Mouse (Mus musculus): ENCODE results near the gene Qser1. TPM values are rescaled to one million over a fixed set of nuclear protein-coding genes. Genes with fewer than 3 reads are reported as not detected.

The Qser1 gene
- polyA plus RNA-seq, 1 experiment from 2014 or later, result 7.2 TPM

- 31% methylated on average over 5 of the region's 5 CpGs for WGBS
- H3K27ac ChIP-seq (ENCODE audit: low read length), result no peak overlapping the region
- H3K4me3 ChIP-seq (replicated peaks; ENCODE audit: low read length), result no peak overlapping the region
- H3K4me1 ChIP-seq (ENCODE audit: control insufficient read depth, insufficient read depth, low read length), result peaks cover 3% of the 10 kb centered on the region; the same call in 1 of the 2 replicates
- no peak overlapping the region for H3K9ac ChIP-seq (ENCODE audit: low read length)
- no peak for ATAC-seq (ENCODE audit: insufficient read depth, low FRiP score)
- no peak overlapping the region for H3K4me2 ChIP-seq (ENCODE audit: low read depth, low read length)
- no peaks in the 10 kb centered on the region for H3K9me3 ChIP-seq (replicated peaks; ENCODE audit: control insufficient read depth, low read length)
- H3K36me3 ChIP-seq (ENCODE audit: control insufficient read depth, insufficient read depth, low read length), result no peaks in the 10 kb centered on the region
- no peaks in the 10 kb centered on the region for H3K27me3 ChIP-seq (ENCODE audit: control insufficient read depth, insufficient read depth, low read length)
These were observed 35.1 kb upstream of the Qser1 start for GRCm38 (mm10) chr2:104851686-104852085.

- ATAC-seq (ENCODE audit: insufficient read depth, low FRiP score), result no peak
- peak overlapping the region; percentile 78 for H3K9ac ChIP-seq (ENCODE audit: low read length)
- H3K9me3 ChIP-seq (replicated peaks; ENCODE audit: control insufficient read depth, low read length), result no peaks in the 10 kb centered on the region
- H3K4me3 ChIP-seq (replicated peaks; ENCODE audit: low read length), result peak overlapping the region; percentile 62
- 58% methylated on average over 3 of the region's 3 CpGs for WGBS
- no peak overlapping the region for H3K27ac ChIP-seq (ENCODE audit: low read length)
- H3K4me1 ChIP-seq (ENCODE audit: control insufficient read depth, insufficient read depth, low read length), result peaks cover 3% of the 10 kb centered on the region; the same call in 1 of the 2 replicates
- H3K27me3 ChIP-seq (ENCODE audit: control insufficient read depth, insufficient read depth, low read length), result no peaks in the 10 kb centered on the region
- peak overlapping the region; percentile 97 for H3K4me2 ChIP-seq (ENCODE audit: low read depth, low read length)
- H3K36me3 ChIP-seq (ENCODE audit: control insufficient read depth, insufficient read depth, low read length), result no peaks in the 10 kb centered on the region
These were observed 33.4 kb upstream of the Qser1 start for GRCm38 (mm10) chr2:104849991-104850359.

GRCm38 (mm10) chr2:104849276-104849990 is 32.9 kb upstream of the Qser1 start, which contains the start of gene Prrg4:
Prrg4 (minus strand) TSS chr2:104849876.
- no peaks in the 10 kb centered on the region for H3K27me3 ChIP-seq (ENCODE audit: control insufficient read depth, insufficient read depth, low read length)
- H3K4me2 ChIP-seq (ENCODE audit: low read depth, low read length), result peak within 1 kb of the TSS; percentile 97
- H3K36me3 ChIP-seq (ENCODE audit: control insufficient read depth, insufficient read depth, low read length), result no peaks in the 10 kb centered on the region
- peak; percentile 89 for ATAC-seq (ENCODE audit: insufficient read depth, low FRiP score)
- H3K27ac ChIP-seq (ENCODE audit: low read length), result peak within 1 kb of the TSS; percentile 67
- H3K4me3 ChIP-seq (replicated peaks; ENCODE audit: low read length), result peak within 1 kb of the TSS; percentile 62
- H3K9ac ChIP-seq (ENCODE audit: low read length), result peak within 1 kb of the TSS; percentile 78
- peaks cover 3% of the 10 kb centered on the region; the same call in 1 of the 2 replicates for H3K4me1 ChIP-seq (ENCODE audit: control insufficient read depth, insufficient read depth, low read length)
- H3K9me3 ChIP-seq (replicated peaks; ENCODE audit: control insufficient read depth, low read length), result no peaks in the 10 kb centered on the region
- WGBS, result under 1% methylated on average over 62 of the region's 62 CpGs

GRCm38 (mm10) chr2:104848235-104849161 is 31.9 kb upstream of the Qser1 start:
- peaks cover 3% of the 10 kb centered on the region; the same call in 1 of the 2 replicates for H3K4me1 ChIP-seq (ENCODE audit: control insufficient read depth, insufficient read depth, low read length)
- H3K9ac ChIP-seq (ENCODE audit: low read length), result peak overlapping the region; percentile 78
- no peak for ATAC-seq (ENCODE audit: insufficient read depth, low FRiP score)
- H3K9me3 ChIP-seq (replicated peaks; ENCODE audit: control insufficient read depth, low read length), result no peaks in the 10 kb centered on the region
- H3K27ac ChIP-seq (ENCODE audit: low read length), result peak overlapping the region; percentile 67
- peak overlapping the region; percentile 62 for H3K4me3 ChIP-seq (replicated peaks; ENCODE audit: low read length)
- H3K36me3 ChIP-seq (ENCODE audit: control insufficient read depth, insufficient read depth, low read length), result no peaks in the 10 kb centered on the region
- 24% methylated on average over 16 of the region's 16 CpGs for WGBS
- peak overlapping the region; percentile 97 for H3K4me2 ChIP-seq (ENCODE audit: low read depth, low read length)
- no peaks in the 10 kb centered on the region for H3K27me3 ChIP-seq (ENCODE audit: control insufficient read depth, insufficient read depth, low read length)

- Histone ChIP-seq H3K27ac (ENCODE audit: low read length) (no peak overlapping the region), H3K36me3 (ENCODE audit: control insufficient read depth, insufficient read depth, low read length) (no peaks in the 10 kb centered on the region), H3K4me3 (replicated peaks; ENCODE audit: low read length) (no peak overlapping the region), H3K27me3 (ENCODE audit: control insufficient read depth, insufficient read depth, low read length) (no peaks in the 10 kb centered on the region), H3K4me2 (ENCODE audit: low read depth, low read length) (peak overlapping the region; percentile 97; the same call in 1 of the 2 replicates), H3K9me3 (replicated peaks; ENCODE audit: control insufficient read depth, low read length) (no peaks in the 10 kb centered on the region), H3K4me1 (ENCODE audit: control insufficient read depth, insufficient read depth, low read length) (peaks cover 3% of the 10 kb centered on the region; the same call in 1 of the 2 replicates), H3K9ac (ENCODE audit: low read length) (no peak overlapping the region)
- ATAC-seq (ENCODE audit: insufficient read depth, low FRiP score), result no peak
- 39% methylated on average over 2 of the region's 2 CpGs for WGBS
These were observed 31.1 kb upstream of the Qser1 start for GRCm38 (mm10) chr2:104847645-104848044.

- no peak overlapping the region for H3K4me3 ChIP-seq (replicated peaks; ENCODE audit: low read length)
- H3K9me3 ChIP-seq (replicated peaks; ENCODE audit: control insufficient read depth, low read length), result no peaks in the 10 kb centered on the region
- no peak overlapping the region for H3K27ac ChIP-seq (ENCODE audit: low read length)
- H3K36me3 ChIP-seq (ENCODE audit: control insufficient read depth, insufficient read depth, low read length), result no peaks in the 10 kb centered on the region
- WGBS, result 42% methylated on average over 4 of the region's 4 CpGs
- peaks cover 3% of the 10 kb centered on the region; the same call in 1 of the 2 replicates for H3K4me1 ChIP-seq (ENCODE audit: control insufficient read depth, insufficient read depth, low read length)
- H3K9ac ChIP-seq (ENCODE audit: low read length), result no peak overlapping the region
- H3K4me2 ChIP-seq (ENCODE audit: low read depth, low read length), result no peak overlapping the region
- ATAC-seq (ENCODE audit: insufficient read depth, low FRiP score), result no peak
- H3K27me3 ChIP-seq (ENCODE audit: control insufficient read depth, insufficient read depth, low read length), result no peaks in the 10 kb centered on the region
These were observed 30.3 kb upstream of the Qser1 start for GRCm38 (mm10) chr2:104846638-104847414.

GRCm38 (mm10) chr2:104842559-104842958 is 26.0 kb upstream of the Qser1 start:
- Histone ChIP-seq H3K9me3 (replicated peaks; ENCODE audit: control insufficient read depth, low read length) (no peaks in the 10 kb centered on the region), H3K4me3 (replicated peaks; ENCODE audit: low read length) (no peak overlapping the region), H3K27ac (ENCODE audit: low read length) (no peak overlapping the region), H3K4me2 (ENCODE audit: low read depth, low read length) (no peak overlapping the region), H3K9ac (ENCODE audit: low read length) (no peak overlapping the region), H3K36me3 (ENCODE audit: control insufficient read depth, insufficient read depth, low read length) (no peaks in the 10 kb centered on the region), H3K27me3 (ENCODE audit: control insufficient read depth, insufficient read depth, low read length) (no peaks in the 10 kb centered on the region), H3K4me1 (ENCODE audit: control insufficient read depth, insufficient read depth, low read length) (0 out of 2 replicates have a peak, but pooled peaks cover 3% of the 10 kb centered on the region)
- ATAC-seq (ENCODE audit: insufficient read depth, low FRiP score), result no peak

GRCm38 (mm10) chr2:104841736-104842135 is 25.2 kb upstream of the Qser1 start:
- Histone ChIP-seq H3K4me2 (ENCODE audit: low read depth, low read length) (no peak overlapping the region), H3K27ac (ENCODE audit: low read length) (peak overlapping the region; percentile 52; the same call in 1 of the 2 replicates), H3K9ac (ENCODE audit: low read length) (no peak overlapping the region), H3K4me1 (ENCODE audit: control insufficient read depth, insufficient read depth, low read length) (no peaks in the 10 kb centered on the region), H3K4me3 (replicated peaks; ENCODE audit: low read length) (no peak overlapping the region), H3K27me3 (ENCODE audit: control insufficient read depth, insufficient read depth, low read length) (no peaks in the 10 kb centered on the region), H3K9me3 (replicated peaks; ENCODE audit: control insufficient read depth, low read length) (no peaks in the 10 kb centered on the region), H3K36me3 (ENCODE audit: control insufficient read depth, insufficient read depth, low read length) (no peaks in the 10 kb centered on the region)
- 67% methylated on average over 7 of the region's 7 CpGs for WGBS
- ATAC-seq (ENCODE audit: insufficient read depth, low FRiP score), result no peak

All from stomach, embryonic 16.5 days (tissue).